Mouse (Mus musculus) testis, adult 2 months (tissue): ENCODE measurements at regions not wholly inside any gene's neighbourhood (a gene's known extent, or its start where the extent isn't known, plus 50 kb on each side); places are given as distances from the start of the nearest gene placed in this dataset.

Source experiments
- H3K27ac ChIP-seq: fragments of 200-500 bp; 2 replicates; pipeline ENCODE4 v1.5.1; 2012; ENCODE audit warnings: low read depth, low read length; ENCODE audit not compliant: control insufficient read depth, insufficient read depth
- H3K27me3 ChIP-seq: fragments of 200-500 bp; 2 replicates; pipeline ENCODE4 v1.6.1; 2012; ENCODE audit warnings: mild to moderate bottlenecking, low read length, moderate library complexity; ENCODE audit not compliant: control insufficient read depth, insufficient read depth
- H3K36me3 ChIP-seq: fragments of 200-500 bp; 2 replicates; pipeline ENCODE4 v1.6.1; 2012; ENCODE audit warnings: mild to moderate bottlenecking, low read length; ENCODE audit not compliant: control insufficient read depth, insufficient read depth
- H3K4me1 ChIP-seq: fragments of 200-500 bp; 2 replicates; pipeline ENCODE4 v1.6.1; 2012; ENCODE audit warnings: low read length; ENCODE audit not compliant: control insufficient read depth, insufficient read depth
- H3K4me3 ChIP-seq: fragments of 200-500 bp; 2 replicates; pipeline ENCODE4 v1.5.1; 2012; ENCODE audit warnings: low read depth, mild to moderate bottlenecking, low read length, moderate library complexity, mixed read lengths; ENCODE audit not compliant: control insufficient read depth
- CTCF ChIP-seq: fragments of 200-500 bp; IDR thresholded peaks from 2 replicates; pipeline ENCODE4 v1.5.1; 2012; ENCODE audit warnings: low read depth, mild to moderate bottlenecking, inconsistent platforms, low read length, moderate library complexity; ENCODE audit not compliant: control insufficient read depth, insufficient read depth, insufficient replicate concordance
- POLR2A ChIP-seq: fragments of 200-500 bp; IDR thresholded peaks from 2 replicates; pipeline ENCODE4 v1.6.1; 2012; ENCODE audit warnings: low read depth, mild to moderate bottlenecking, inconsistent platforms, low read length, moderate library complexity; ENCODE audit not compliant: control insufficient read depth

GRCm38 (mm10) chr13:103564715-103565114 lies 209.7 kb downstream of the Srek1 start:
- H3K27me3 ChIP-seq = no peaks in the 10 kb centered on the region
- H3K27ac ChIP-seq = no peak overlapping the region
- TF ChIP-seq CTCF = no peak
- no peak for TF ChIP-seq POLR2A
- H3K4me3 ChIP-seq = no peak overlapping the region
- no peaks in the 10 kb centered on the region for H3K4me1 ChIP-seq
- H3K36me3 ChIP-seq = no peaks in the 10 kb centered on the region

DNA sequence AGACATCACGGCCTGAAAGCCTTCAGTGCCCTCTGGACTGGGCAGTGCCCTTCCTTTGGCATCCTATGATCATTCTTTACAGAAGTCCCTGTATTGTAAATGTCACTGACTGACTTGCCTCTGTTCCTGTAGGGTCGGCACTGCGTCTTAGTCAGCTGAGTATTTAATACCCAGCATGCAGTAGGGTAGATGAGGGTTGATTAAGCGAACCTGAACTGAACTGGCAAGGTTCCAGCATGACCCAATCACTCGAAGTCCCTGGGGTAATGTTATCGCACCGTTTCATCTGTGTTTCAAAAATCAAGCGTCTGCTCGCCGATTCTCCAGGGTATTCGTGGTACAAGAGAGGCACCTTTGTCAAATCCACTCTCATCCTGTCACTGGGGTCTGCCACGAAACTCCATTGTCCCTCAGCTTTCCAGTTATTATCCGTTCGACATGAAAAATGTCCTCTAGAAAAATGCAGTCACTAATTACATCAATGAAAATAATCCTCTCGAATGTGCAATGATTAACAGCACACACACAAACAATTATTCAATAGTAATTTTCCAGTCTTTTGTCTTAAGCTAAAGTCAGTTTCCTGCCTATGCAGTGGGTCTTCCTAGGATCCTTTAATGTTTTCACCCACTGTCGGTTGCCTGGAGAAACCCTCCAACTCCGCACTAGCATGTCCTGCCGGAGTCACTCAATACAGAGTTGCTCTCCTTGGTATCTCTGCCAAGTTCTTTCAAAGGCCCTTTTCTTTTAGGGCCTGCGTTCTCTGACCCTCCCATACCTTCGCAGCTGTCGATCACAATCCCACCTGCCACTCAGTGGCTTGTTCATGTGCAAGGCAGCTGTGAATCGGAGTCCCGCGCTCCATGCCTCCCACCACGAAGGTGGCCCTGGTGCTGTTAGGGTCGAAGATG lies 212.4 kb downstream of the Srek1 start:
- Histone ChIP-seq H3K27ac (no peak overlapping the region), H3K4me1 (no peaks in the 10 kb centered on the region), H3K4me3 (no peak overlapping the region), H3K27me3 (no peaks in the 10 kb centered on the region), H3K36me3 (no peaks in the 10 kb centered on the region)
- no peak for TF ChIP-seq CTCF
- TF ChIP-seq POLR2A = no peak

- Histone ChIP-seq H3K4me1 (no peaks in the 10 kb centered on the region), H3K4me3 (no peak overlapping the region), H3K36me3 (no peaks in the 10 kb centered on the region), H3K27ac (no peak overlapping the region), H3K27me3 (no peaks in the 10 kb centered on the region)
- no peak for TF ChIP-seq CTCF
- no peak for TF ChIP-seq POLR2A
These were observed 215.5 kb downstream of the Srek1 start for GRCm38 (mm10) chr13:103558915-103559314.

GRCm38 (mm10) chr13:103539577-103539976 lies 205.3 kb upstream of the Mast4 start:
- no peak for TF ChIP-seq POLR2A
- no peak for TF ChIP-seq CTCF
- no peaks in the 10 kb centered on the region for H3K36me3 ChIP-seq
- no peak overlapping the region for H3K4me3 ChIP-seq
- peaks cover 2% of the 10 kb centered on the region; the same call in 1 of the 2 replicates for H3K4me1 ChIP-seq
- H3K27ac ChIP-seq = no peak overlapping the region
- no peaks in the 10 kb centered on the region for H3K27me3 ChIP-seq

GRCm38 (mm10) chr13:103513825-103514224 lies 179.5 kb upstream of the Mast4 start:
- TF ChIP-seq CTCF (no peak), POLR2A (no peak)
- H3K4me1 ChIP-seq = no peaks in the 10 kb centered on the region
- H3K36me3 ChIP-seq = no peaks in the 10 kb centered on the region
- no peaks in the 10 kb centered on the region for H3K27me3 ChIP-seq
- H3K27ac ChIP-seq = no peak overlapping the region
- no peak overlapping the region for H3K4me3 ChIP-seq

GRCm38 (mm10) chr13:103512476-103512875 lies 178.2 kb upstream of the Mast4 start:
- Histone ChIP-seq H3K27ac (no peak overlapping the region), H3K27me3 (no peaks in the 10 kb centered on the region), H3K4me3 (no peak overlapping the region), H3K4me1 (no peaks in the 10 kb centered on the region), H3K36me3 (no peaks in the 10 kb centered on the region)
- no peak for TF ChIP-seq CTCF
- no peak for TF ChIP-seq POLR2A

- Histone ChIP-seq H3K27ac (no peak overlapping the region), H3K4me3 (no peak overlapping the region), H3K4me1 (no peaks in the 10 kb centered on the region), H3K27me3 (no peaks in the 10 kb centered on the region), H3K36me3 (no peaks in the 10 kb centered on the region)
- TF ChIP-seq POLR2A (no peak), CTCF (no peak)
These were observed 170.7 kb upstream of the Mast4 start for GRCm38 (mm10) chr13:103504987-103505386.

DNA sequence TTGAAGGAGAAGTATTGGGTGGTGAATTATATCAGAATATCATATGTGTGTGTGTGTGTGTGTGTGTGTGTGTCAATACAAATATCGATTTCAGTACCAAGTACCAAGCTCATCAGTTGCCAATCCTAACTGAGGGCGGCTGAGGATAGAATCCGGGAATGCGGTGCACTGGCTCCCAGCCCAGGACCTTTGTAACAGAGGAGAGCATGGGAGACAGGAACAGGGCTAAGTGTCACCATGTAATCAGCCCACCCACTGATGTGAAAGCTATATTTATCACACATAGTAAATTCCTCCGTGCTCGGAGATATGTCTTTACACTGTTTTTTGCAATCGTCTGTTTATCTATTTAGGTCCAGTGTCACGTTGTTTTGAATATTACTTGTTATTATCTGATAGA lies 165.1 kb upstream of the Mast4 start:
- TF ChIP-seq POLR2A (no peak), CTCF (no peak)
- Histone ChIP-seq H3K27me3 (no peaks in the 10 kb centered on the region), H3K4me3 (no peak overlapping the region)

More for the DNA sequence above, 165.1 kb upstream of the Mast4 start:
- H3K4me1 ChIP-seq = no peaks in the 10 kb centered on the region
- H3K36me3 ChIP-seq = no peaks in the 10 kb centered on the region
- no peak overlapping the region for H3K27ac ChIP-seq
